Mouse (Mus musculus) MEL (cell line): ENCODE results near the gene Pigo. TPM values are rescaled to one million over a fixed set of nuclear protein-coding genes. Genes with fewer than 3 reads are reported as not detected.

Experiments
- DNase-seq: peaks from one replicate; pipeline ENCODE4 v3.0.0; 2011; ENCODE audit warnings: low read depth, low spot score
- H3K27ac ChIP-seq: 2 replicates; pipeline ENCODE4 v1.5.1; 2012; ENCODE audit warnings: low read depth, mild to moderate bottlenecking, control low read depth, low read length, moderate library complexity; ENCODE audit not compliant: control insufficient read depth
- H3K27me3 ChIP-seq, 2 experiments: fragments of 150-350 bp in 1 of 2; sonication (generic) in 1 of 2; 2 replicates each; pipeline ENCODE4 v1.6.1; 2012; ENCODE audit warnings: low read length in 2 of 2, mild to moderate bottlenecking in 2 of 2, improper control_type of control experiment in 1 of 2, moderate library complexity in 1 of 2; ENCODE audit not compliant: insufficient read depth in 2 of 2, control insufficient read depth in 1 of 2
- H3K36me3 ChIP-seq, 2 experiments: 2 replicates each; pipeline ENCODE4 v1.6.1; 2012 to 2014; ENCODE audit warnings: low read length in 2 of 2, improper control_type of control experiment in 1 of 2, inconsistent platforms in 1 of 2, mild to moderate bottlenecking in 1 of 2; ENCODE audit not compliant: insufficient read depth in 2 of 2, control insufficient read depth in 1 of 2
- H3K4me1 ChIP-seq, 2 experiments: fragments of 150-350 bp in 1 of 2; sonication (generic) in 1 of 2; 2 replicates each; pipeline ENCODE4 v1.6.1; 2012; ENCODE audit warnings: low read length in 2 of 2, improper control_type of control experiment in 1 of 2, mild to moderate bottlenecking in 1 of 2; ENCODE audit not compliant: insufficient read depth in 2 of 2, control insufficient read depth in 1 of 2
- H3K4me3 ChIP-seq, 2 experiments: fragments of 150-350 bp in 1 of 2; sonication (generic) in 1 of 2; 2 replicates each; pipeline ENCODE4 v1.5.1; 2012; ENCODE audit warnings: low read depth in 2 of 2, low read length in 2 of 2, mild to moderate bottlenecking in 2 of 2, moderate library complexity in 2 of 2, control low read depth in 1 of 2, improper control_type of control experiment in 1 of 2; ENCODE audit not compliant: control insufficient read depth in 1 of 2, insufficient read depth in 1 of 2
- H3K79me2 ChIP-seq: 2 replicates; pipeline ENCODE4 v1.6.1; 2012; ENCODE audit warnings: mild to moderate bottlenecking, low read length, moderate library complexity; ENCODE audit not compliant: control insufficient read depth, poor library complexity, insufficient read depth
- H3K9ac ChIP-seq: 2 replicates; pipeline ENCODE4 v1.6.1; 2012; ENCODE audit warnings: low read depth, mild to moderate bottlenecking, control low read depth, low read length, moderate library complexity; ENCODE audit not compliant: control insufficient read depth, poor library complexity, severe bottlenecking
- H3K9me3 ChIP-seq: fragments of 150-350 bp; sonication (generic); replicated peaks from 2 replicates; pipeline ENCODE4 v1.6.1; 2012; ENCODE audit warnings: mild to moderate bottlenecking, low read length, improper control_type of control experiment, moderate library complexity; ENCODE audit not compliant: insufficient read depth
- CHD2 ChIP-seq: IDR thresholded peaks from 2 replicates; pipeline ENCODE4 v1.6.1; 2011; ENCODE audit warnings: low read length, improper control_type of control experiment
- CTCF ChIP-seq, 3 experiments: IDR thresholded peaks in 2 of 3; conservative IDR thresholded peaks in 1 of 3; 2 replicates each; pipeline ENCODE4 v1.5.1; 2011 to 2012; ENCODE audit warnings: low read length in 3 of 3, low read depth in 2 of 3, mild to moderate bottlenecking in 2 of 3, improper control_type of control experiment in 1 of 3, inconsistent platforms in 1 of 3, mixed read lengths in 1 of 3, moderate library complexity in 1 of 3; ENCODE audit not compliant: control insufficient read depth in 1 of 3, insufficient read depth in 1 of 3, poor library complexity in 1 of 3, severe bottlenecking in 1 of 3
- E2F4 ChIP-seq: IDR thresholded peaks from 2 replicates; pipeline ENCODE4 v1.6.1; 2011; ENCODE audit warnings: low read depth, low read length, improper control_type of control experiment, borderline replicate concordance
- ELF1 ChIP-seq: IDR thresholded peaks from 2 replicates; pipeline ENCODE4 v1.6.1; 2014; ENCODE audit warnings: low read depth, mild to moderate bottlenecking, inconsistent platforms, low read length, improper control_type of control experiment, moderate library complexity
- ETS1 ChIP-seq: IDR thresholded peaks from 2 replicates; pipeline ENCODE4 v1.6.1; 2012; ENCODE audit warnings: low read depth, mild to moderate bottlenecking, inconsistent platforms, low read length, improper control_type of control experiment, moderate library complexity
- GABPA ChIP-seq: IDR thresholded peaks from 2 replicates; pipeline ENCODE4 v1.6.1; 2012; ENCODE audit warnings: low read depth, mild to moderate bottlenecking, inconsistent platforms, low read length, improper control_type of control experiment, moderate library complexity
- GATA1 ChIP-seq: IDR thresholded peaks from 2 replicates; pipeline ENCODE4 v1.6.1; 2011; ENCODE audit warnings: low read depth, low read length, improper control_type of control experiment
- MAFK ChIP-seq: IDR thresholded peaks from 2 replicates; pipeline ENCODE4 v1.6.1; 2011; ENCODE audit warnings: low read depth, mild to moderate bottlenecking, low read length, improper control_type of control experiment, borderline replicate concordance
- MAX ChIP-seq: IDR thresholded peaks from 2 replicates; pipeline ENCODE4 v1.6.1; 2011; ENCODE audit warnings: low read length, improper control_type of control experiment
- MAZ ChIP-seq: IDR thresholded peaks from 2 replicates; pipeline ENCODE4 v1.6.1; 2012; ENCODE audit warnings: low read depth, mild to moderate bottlenecking, inconsistent platforms, low read length, improper control_type of control experiment
- MYC ChIP-seq: IDR thresholded peaks from 2 replicates; pipeline ENCODE4 v1.6.1; 2011; ENCODE audit warnings: low read depth, mild to moderate bottlenecking, low read length, improper control_type of control experiment, moderate library complexity
- NRF1 ChIP-seq: IDR thresholded peaks from 2 replicates; pipeline ENCODE4 v1.6.1; 2014; ENCODE audit warnings: low read depth, mild to moderate bottlenecking, inconsistent platforms, low read length, improper control_type of control experiment, moderate library complexity; ENCODE audit not compliant: poor library complexity, insufficient read depth, severe bottlenecking
- POLR2A ChIP-seq, 2 experiments: IDR thresholded peaks; 2 replicates each; pipeline ENCODE4 v1.6.1; 2011 to 2012; ENCODE audit warnings: low read length in 2 of 2, mild to moderate bottlenecking in 2 of 2, control low read depth in 1 of 2, improper control_type of control experiment in 1 of 2, low read depth in 1 of 2, moderate library complexity in 1 of 2; ENCODE audit not compliant: control insufficient read depth in 1 of 2, insufficient read depth in 1 of 2, poor library complexity in 1 of 2
- POLR2AphosphoS2 ChIP-seq: IDR thresholded peaks from 2 replicates; pipeline ENCODE4 v1.6.1; 2011; ENCODE audit warnings: low read length, improper control_type of control experiment
- POLR2AphosphoS5 ChIP-seq: IDR thresholded peaks from 2 replicates; pipeline ENCODE4 v1.6.1; 2012; ENCODE audit warnings: low read depth, borderline replicate concordance, mild to moderate bottlenecking, inconsistent platforms, low read length, moderate library complexity, mixed read lengths
- RAD21 ChIP-seq: IDR thresholded peaks from 2 replicates; pipeline ENCODE4 v1.6.1; 2011; ENCODE audit warnings: mild to moderate bottlenecking, low read depth, low read length, improper control_type of control experiment
- RCOR1 ChIP-seq: IDR thresholded peaks from 2 replicates; pipeline ENCODE4 v1.6.1; 2012; ENCODE audit warnings: low read depth, mild to moderate bottlenecking, inconsistent platforms, low read length, improper control_type of control experiment
- SIN3A ChIP-seq: IDR thresholded peaks from 2 replicates; pipeline ENCODE4 v1.6.1; 2012; ENCODE audit warnings: low read length, improper control_type of control experiment, inconsistent platforms
- TAL1 ChIP-seq: IDR thresholded peaks from 2 replicates; pipeline ENCODE4 v1.6.1; 2012; ENCODE audit warnings: mild to moderate bottlenecking, inconsistent platforms, low read length, moderate library complexity, mixed read lengths
- TCF12 ChIP-seq: IDR thresholded peaks from 2 replicates; pipeline ENCODE4 v1.6.1; 2014; ENCODE audit warnings: low read depth, mild to moderate bottlenecking, inconsistent platforms, low read length, improper control_type of control experiment, moderate library complexity
- UBTF ChIP-seq: IDR thresholded peaks from 2 replicates; pipeline ENCODE4 v1.6.1; 2012; ENCODE audit warnings: low read depth, mild to moderate bottlenecking, inconsistent platforms, low read length, improper control_type of control experiment, moderate library complexity, borderline replicate concordance; ENCODE audit not compliant: insufficient read depth
- USF1 ChIP-seq: IDR thresholded peaks from 2 replicates; pipeline ENCODE4 v1.6.1; 2014; ENCODE audit warnings: low read depth, mild to moderate bottlenecking, inconsistent platforms, low read length, improper control_type of control experiment, moderate library complexity
- ZC3H11A ChIP-seq: IDR thresholded peaks from 2 replicates; pipeline ENCODE4 v1.6.1; 2012; ENCODE audit warnings: low read depth, mild to moderate bottlenecking, inconsistent platforms, low read length, improper control_type of control experiment
- ZMIZ1 ChIP-seq: IDR thresholded peaks from 2 replicates; pipeline ENCODE4 v1.6.1; 2012; ENCODE audit warnings: low read depth, mild to moderate bottlenecking, inconsistent platforms, low read length, improper control_type of control experiment, moderate library complexity
- polyA plus RNA-seq, 2 experiments: library from polyadenylated mRNA; stranded (reverse) in 1 of 2; unstranded in 1 of 2; fragments of >175 nt in 1 of 2; fragments of >200 nt in 1 of 2; gene quantifications; 2 replicates each; pipeline versions ENCODE4 v1.2.1 to v1.2.4; 2012; ENCODE audit warnings: low replicate concordance in 2 of 2, low read depth in 1 of 2; ENCODE audit not compliant: insufficient read length in 2 of 2, insufficient read depth in 1 of 2, missing spikeins in 1 of 2
- total RNA-seq: library from RNA; depleted of rRNA; stranded (reverse); fragments of 300-350 nt; gene quantifications from 2 replicates; pipeline ENCODE4 v1.2.3, GENCODE M21; 2012

The Pigo gene
- total and polyA plus RNA-seq, 3 experiments: 22.3 to 36.1 TPM; not detected in 1

DNA sequence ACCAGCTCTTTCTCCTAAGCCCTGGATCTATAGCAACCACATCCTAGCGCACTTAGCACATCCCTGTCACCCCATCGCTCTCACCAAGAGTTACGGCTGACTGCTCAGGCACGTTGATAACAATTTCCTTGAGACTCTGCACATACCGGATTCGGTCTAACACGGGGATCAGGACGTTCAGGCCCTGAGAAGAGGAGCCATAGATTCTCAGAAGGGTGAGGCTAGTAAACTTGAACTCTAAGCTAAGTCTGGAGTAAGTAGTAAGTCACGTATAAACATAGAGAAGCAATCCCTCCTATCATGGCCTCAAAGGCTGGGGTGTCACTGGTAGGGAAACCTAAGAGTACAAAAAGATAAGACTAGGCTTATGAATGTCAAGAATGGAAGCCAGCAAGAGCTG is 4.7 kb upstream of the Pigo start:
- peak overlapping the region; percentile 84 to 93 for H3K4me3 ChIP-seq
- peak overlapping the region; percentile 75; the same call in 1 of the 2 replicates for H3K27ac ChIP-seq
- DNase-seq: no peak
- peaks cover 4 to 9% of the 10 kb centered on the region in 2 experiments; a peak in 3 of 4 replicates for H3K4me1 ChIP-seq
- TF ChIP-seq E2F4: no peak
- no peak for TF ChIP-seq ETS1
- TF ChIP-seq TAL1: no peak
- TF ChIP-seq POLR2AphosphoS2: no peak
- no peak for TF ChIP-seq ZC3H11A
- TF ChIP-seq MAX: no peak
- no peak for TF ChIP-seq TCF12
- no peak for TF ChIP-seq RCOR1
- no peak for TF ChIP-seq POLR2AphosphoS5
- no peak for TF ChIP-seq ELF1
- TF ChIP-seq NRF1: no peak
- no peak for TF ChIP-seq UBTF
- TF ChIP-seq ZMIZ1: no peak
- TF ChIP-seq MAZ: no peak
- no peak for TF ChIP-seq MAFK
- TF ChIP-seq CHD2: no peak
- TF ChIP-seq GABPA: no peak
- TF ChIP-seq MYC: no peak
- no peak for TF ChIP-seq CTCF (IDR thresholded peaks at IDR 0.05 in 2 of 3, conservative IDR thresholded peaks at IDR 0.05 in 1 of 3; ENCODE audit: control insufficient read depth in 1 of 3, insufficient read depth in 1 of 3, low read depth in 2 of 3, low read length in 3 of 3, poor library complexity in 1 of 3, severe bottlenecking in 1 of 3)
- H3K79me2 ChIP-seq: peaks cover 16% of the 10 kb centered on the region
- peaks cover 1 to 5% of the 10 kb centered on the region in 2 experiments; a peak in 3 of 4 replicates for H3K36me3 ChIP-seq
- H3K9me3 ChIP-seq: no peaks in the 10 kb centered on the region
- peak overlapping the region; percentile 88 for H3K9ac ChIP-seq
- no peaks in the 10 kb centered on the region for H3K27me3 ChIP-seq

DNA sequence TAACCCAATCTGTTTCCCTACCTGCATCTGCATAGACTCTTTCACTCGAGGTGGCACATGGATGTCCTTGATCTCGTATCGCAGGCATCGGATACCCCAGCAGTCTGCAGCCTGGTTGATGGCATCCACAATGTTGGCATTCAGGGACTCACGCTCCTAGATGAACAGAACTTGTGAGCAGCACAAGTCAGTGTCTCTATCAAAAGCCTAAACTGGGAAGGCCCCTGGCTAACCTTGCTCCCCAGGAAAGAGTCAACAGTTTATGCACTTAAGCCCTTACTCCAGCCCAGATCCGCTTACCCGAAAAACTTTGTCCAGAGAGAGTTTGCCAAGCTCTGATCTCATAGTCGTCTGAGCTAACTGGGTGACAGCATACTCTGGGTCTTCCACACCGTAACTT is 4.1 kb upstream of the Pigo start:
- Histone ChIP-seq H3K4me3 (no peak overlapping the region), H3K27ac (no peak overlapping the region), H3K79me2 (peaks cover 20% of the 10 kb centered on the region), H3K4me1 (peaks cover 4 to 13% of the 10 kb centered on the region in 2 experiments; a peak in 3 of 4 replicates), H3K36me3 (peaks cover 1 to 7% of the 10 kb centered on the region in 2 experiments; a peak in 3 of 4 replicates), H3K9ac (no peak overlapping the region; the same call in 1 of the 2 replicates), H3K27me3 (no peaks in the 10 kb centered on the region), H3K9me3 (no peaks in the 10 kb centered on the region)
- no peak for DNase-seq
- TF ChIP-seq USF1 (no peak), GATA1 (no peak), GABPA (no peak), POLR2A (IDR thresholded peaks at IDR 0.05; ENCODE audit: control insufficient read depth in 1 of 2, insufficient read depth in 1 of 2, low read depth in 1 of 2, low read length in 2 of 2, poor library complexity in 1 of 2) (no peak), SIN3A (no peak), RAD21 (no peak)
